Mouse (Mus musculus): ENCODE measurements at regions not wholly inside any gene's neighbourhood (a gene's known extent, or its start where the extent isn't known, plus 50 kb on each side); places are given as distances from the start of the nearest gene placed in this dataset.

DNA sequence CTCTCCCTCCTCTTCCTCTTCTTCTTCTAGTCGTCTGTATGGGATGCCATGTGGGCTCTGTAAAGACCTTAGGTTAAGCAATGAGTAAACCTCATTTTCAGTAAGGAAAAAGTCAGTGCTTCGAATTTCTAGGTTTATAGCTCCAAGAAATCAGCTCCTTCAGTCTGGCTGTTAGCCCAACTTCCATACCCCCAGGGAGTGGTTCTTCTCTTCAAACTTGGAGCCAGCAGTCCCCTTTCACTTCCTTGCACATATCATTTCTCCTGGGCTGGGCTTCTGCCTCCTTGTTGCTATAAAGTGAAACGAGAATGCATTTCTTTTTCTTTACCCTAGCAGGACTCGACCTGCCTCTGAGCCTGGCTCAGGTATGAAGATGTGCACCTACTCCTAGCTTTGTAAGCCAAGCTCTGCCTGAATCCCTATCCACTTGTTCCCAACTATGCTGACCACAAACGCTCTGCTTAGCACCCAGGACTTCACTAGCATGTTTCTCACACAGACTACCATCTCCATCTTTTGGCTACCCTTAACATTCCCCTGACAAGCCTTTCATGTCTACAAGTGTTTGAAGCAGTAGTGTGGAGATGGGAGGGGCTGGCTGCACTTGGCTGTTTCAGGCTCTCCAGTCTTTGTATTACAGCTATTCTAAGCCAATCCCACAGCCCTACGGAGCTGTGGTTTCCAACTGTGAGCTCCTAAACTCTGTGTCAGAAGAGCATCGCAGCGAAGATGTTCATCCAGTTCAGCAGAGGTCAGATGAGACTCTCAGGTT, 243.8 kb upstream of the Tprg start:
- no peak for DNase-seq (ENCODE audit: low spot score)

DNA sequence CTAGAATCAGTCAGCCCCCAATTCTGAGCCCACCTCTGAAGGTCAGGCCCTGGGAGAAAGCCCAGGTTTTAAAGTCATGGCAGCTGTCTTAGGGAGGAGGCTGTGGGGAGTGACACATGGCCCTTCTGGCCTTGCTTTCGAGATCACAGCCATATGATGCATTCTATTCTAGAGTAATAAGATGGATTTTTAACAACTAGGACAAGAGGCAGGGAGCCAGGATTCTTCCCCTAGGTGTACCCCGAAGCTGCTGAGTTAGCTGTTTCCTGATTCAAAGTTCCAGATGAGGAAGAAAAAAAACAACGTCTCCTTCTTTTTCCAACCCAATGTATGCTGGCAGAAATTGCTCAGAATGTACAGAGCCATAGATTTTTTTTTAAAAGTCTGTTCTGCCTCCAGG, 242.0 kb upstream of the Tprg start:
- DNase-seq (ENCODE audit: low spot score) = no peak

GRCm38 (mm10) chr16:25047726-25048125, 238.9 kb upstream of the Tprg start:
- no peak for DNase-seq (ENCODE audit: low spot score)

GRCm38 (mm10) chr16:25049928-25050510, 236.6 kb upstream of the Tprg start:
- DNase-seq (ENCODE audit: low spot score) = no peak

GRCm38 (mm10) chr16:25051044-25051443, 235.6 kb upstream of the Tprg start:
- no peak for DNase-seq (ENCODE audit: low spot score)

- no peak for DNase-seq (ENCODE audit: low spot score)
These were observed 234.2 kb upstream of the Tprg start for GRCm38 (mm10) chr16:25052428-25052827.

GRCm38 (mm10) chr16:25052917-25053343, 233.7 kb upstream of the Tprg start:
- no peak for DNase-seq (ENCODE audit: low spot score)

- no peak for DNase-seq (ENCODE audit: low spot score)
These were observed 232.3 kb upstream of the Tprg start for GRCm38 (mm10) chr16:25054304-25054703.

- no peak for DNase-seq (ENCODE audit: low spot score)
These were observed 231.2 kb upstream of the Tprg start for GRCm38 (mm10) chr16:25055376-25055775.

- DNase-seq (ENCODE audit: low spot score) = no peak
These were observed 228.4 kb upstream of the Tprg start for GRCm38 (mm10) chr16:25058051-25058747.

DNA sequence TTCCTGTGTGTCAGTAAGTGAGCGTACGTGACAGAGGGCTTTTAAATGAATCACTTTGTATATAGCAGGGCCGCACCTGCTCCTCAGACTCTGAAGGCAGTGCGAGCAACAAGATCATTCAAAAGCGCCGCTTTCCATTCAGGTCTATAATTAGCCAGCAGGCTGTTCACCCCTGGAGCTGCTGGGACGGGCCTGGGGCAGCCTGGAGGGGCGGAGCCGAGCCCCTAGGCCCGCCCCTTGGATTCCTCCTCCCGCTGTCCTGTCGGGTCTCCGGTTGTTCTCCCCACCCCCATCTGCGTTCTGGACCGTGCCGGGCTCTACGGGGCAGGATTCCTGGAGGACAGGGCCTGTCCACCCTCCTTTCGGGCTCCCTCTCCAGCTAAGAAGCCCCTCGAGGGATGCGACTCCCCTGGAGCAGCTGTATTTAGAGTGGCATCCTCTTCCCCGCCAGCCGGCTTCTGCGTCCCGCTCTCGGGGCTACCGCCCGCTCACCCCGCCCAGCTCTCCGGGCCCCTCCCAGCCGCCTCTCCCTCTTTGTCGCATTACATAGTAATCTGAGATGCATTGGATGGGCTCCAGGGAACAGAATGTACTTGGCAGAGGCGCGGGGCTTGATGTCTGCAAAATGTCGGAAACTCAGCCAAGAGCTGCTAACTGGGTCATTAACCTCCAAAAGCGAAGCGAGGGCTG, 227.7 kb upstream of the Tprg start:
- DNase-seq (ENCODE audit: low spot score) = peak; percentile 74

GRCm38 (mm10) chr16:25059504-25059992, 227.1 kb upstream of the Tprg start:
- no peak for DNase-seq (ENCODE audit: low spot score)

GRCm38 (mm10) chr16:25060266-25060665, 226.4 kb upstream of the Tprg start:
- peak; percentile 6 for DNase-seq (ENCODE audit: low spot score)

DNA sequence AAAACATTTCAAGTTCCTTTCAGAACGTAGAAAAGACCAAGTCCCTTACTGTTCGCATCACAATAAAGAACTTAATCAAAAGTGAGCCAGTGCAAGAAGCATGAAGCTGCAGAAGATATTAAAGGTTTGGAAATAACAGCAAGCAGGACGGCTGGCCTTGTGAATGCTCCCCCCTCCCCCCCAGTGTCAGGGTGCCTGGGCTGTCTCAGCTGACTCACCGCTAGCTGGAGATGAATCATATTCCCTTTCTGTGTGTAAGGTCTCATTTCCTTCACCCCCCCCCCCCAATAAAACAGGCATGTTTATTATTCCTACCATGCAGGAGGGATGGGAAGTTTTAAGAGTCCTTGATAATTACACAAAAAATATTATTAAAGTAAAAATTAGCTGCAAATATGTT, 225.0 kb upstream of the Tprg start:
- no peak for DNase-seq (ENCODE audit: low spot score)

GRCm38 (mm10) chr16:25063981-25064380, 222.6 kb upstream of the Tprg start:
- no peak for DNase-seq (ENCODE audit: low spot score)

GRCm38 (mm10) chr16:25064538-25064937, 222.1 kb upstream of the Tprg start:
- peak; percentile 37 for DNase-seq (ENCODE audit: low spot score)

DNA sequence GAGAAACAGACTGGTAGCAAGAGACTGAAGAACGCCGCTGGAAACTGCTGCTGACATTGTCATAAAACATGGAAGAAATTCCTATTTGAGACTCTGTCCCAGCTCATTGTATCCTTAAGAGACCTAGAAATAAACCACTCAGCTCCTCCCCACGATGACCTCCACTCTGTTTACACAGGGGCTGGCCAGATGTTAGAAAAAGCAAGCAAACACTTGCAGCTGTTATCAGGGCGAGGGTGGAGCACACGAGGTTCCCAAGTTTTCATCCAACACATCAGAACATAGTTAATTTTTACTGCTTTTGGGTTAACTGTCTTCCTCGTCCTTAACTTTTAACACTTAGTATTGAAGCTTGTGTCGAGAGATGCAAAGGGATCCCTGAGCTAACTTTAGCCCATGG, 219.8 kb upstream of the Tprg start:
- DNase-seq (ENCODE audit: low spot score) = no peak

GRCm38 (mm10) chr16:25067276-25068249, 219.1 kb upstream of the Tprg start:
- no peak for DNase-seq (ENCODE audit: low spot score)

- DNase-seq (ENCODE audit: low spot score) = no peak
These were observed 205.8 kb upstream of the Tprg start for GRCm38 (mm10) chr16:25080811-25081210.

DNA sequence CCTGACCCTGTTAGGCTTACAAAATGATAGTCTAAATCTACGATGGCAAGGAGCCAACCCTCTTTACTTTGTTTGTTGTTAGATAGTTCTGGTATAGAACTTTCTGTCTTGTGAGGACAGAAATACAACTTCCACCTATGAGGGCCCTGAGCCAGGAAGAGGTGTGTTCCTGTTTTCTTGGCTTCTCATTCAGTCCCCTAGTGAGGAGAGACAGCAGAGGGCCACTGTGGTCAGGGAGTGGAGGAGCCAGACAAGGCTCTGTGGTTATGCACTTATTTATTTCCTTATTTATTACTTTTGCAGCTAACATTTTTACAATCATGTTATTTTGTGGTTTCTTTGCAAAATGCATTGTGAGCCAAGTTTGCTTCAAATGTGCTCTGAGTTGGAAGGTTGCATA, 202.9 kb upstream of the Tprg start:
- DNase-seq (ENCODE audit: low spot score) = no peak
